Mouse (Mus musculus) layer of hippocampus, adult 2 months (tissue): ENCODE data around the gene Fhl3. TPM values are rescaled to one million over a fixed set of nuclear protein-coding genes. Genes with fewer than 3 reads are reported as not detected.
"Not testable (repeated sequence)": the region's sequence is repeated elsewhere in the genome, so short reads cannot be mapped to it uniquely, and the experiment has no call there.

Source experiments
- DNase-seq, 2 experiments: peaks; one replicate each; pipeline ENCODE4 v3.0.0; 2022; ENCODE audit warnings: low spot score in 2 of 2
- H3K27ac ChIP-seq: fragments of 200-600 bp; 2 replicates; pipeline ENCODE4 v1.8.1; 2022
- H3K4me3 ChIP-seq: fragments of 200-600 bp; 2 replicates; pipeline ENCODE4 v1.8.1; 2022; ENCODE audit warnings: mild to moderate bottlenecking
- CTCF ChIP-seq: fragments of 200-600 bp; conservative IDR thresholded peaks from 2 replicates; pipeline ENCODE4 v1.8.1; 2022; ENCODE audit warnings: antibody characterized with exemption, mild to moderate bottlenecking, moderate library complexity
- total RNA-seq, 2 experiments: library from RNA; stranded (reverse); gene quantifications; 2 replicates each; pipeline ENCODE4 v1.2.3; 2021

The Fhl3 gene
- total RNA-seq, 2 experiments from 2014 or later, result 1.4 to 1.5 TPM

GRCm38 (mm10) chr4:124708518-124709477, 8.3 kb downstream of the Fhl3 start:
- Histone ChIP-seq H3K4me3 (peak overlapping the region; percentile 38), H3K27ac (peak overlapping the region; percentile 72)
- DNase-seq, result peak; percentile 50 to 51
- peak; percentile 38 for TF ChIP-seq CTCF

GRCm38 (mm10) chr4:124709961-124710446, 9.5 kb downstream of the Fhl3 start:
- DNase-seq, result no peak
- peak overlapping the region; percentile 22; the same call in 1 of the 2 replicates for H3K4me3 ChIP-seq
- no peak for TF ChIP-seq CTCF
- H3K27ac ChIP-seq, result peak overlapping the region; percentile 61; the same call in 1 of the 2 replicates

- DNase-seq, result peak in 1 of 2 experiments; percentile 36
- no peak overlapping the region for H3K27ac ChIP-seq
Observed at GRCm38 (mm10) chr4:124710776-124711291, 10.3 kb downstream of the Fhl3 start.

DNA sequence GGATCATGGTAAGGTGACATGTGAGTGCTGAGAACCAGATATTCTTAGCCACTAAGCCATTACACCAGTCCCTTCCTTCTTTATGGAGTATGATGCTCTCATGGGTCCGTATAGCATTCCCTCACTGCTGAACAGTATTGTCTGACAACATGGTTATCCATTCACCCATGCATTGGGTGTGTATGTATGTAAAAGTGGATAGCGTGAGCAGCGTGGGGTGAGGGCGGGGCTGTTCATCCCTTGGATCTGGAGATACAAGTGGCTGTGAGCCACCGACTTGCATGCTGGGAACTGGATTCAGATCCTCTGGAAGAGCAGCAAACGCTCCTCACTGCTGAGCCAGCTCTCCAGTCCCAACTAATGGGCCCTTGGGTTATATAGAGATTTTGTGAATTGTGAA, 12.1 kb downstream of the Fhl3 start:
- Histone ChIP-seq H3K27ac (no peak overlapping the region), H3K4me3 (no peak overlapping the region)
- TF ChIP-seq CTCF, result no peak
- DNase-seq, result no peak

More at GRCm38 (mm10) chr4:124710776-124711291, 10.3 kb downstream of the Fhl3 start:
- no peak overlapping the region; the same call in 1 of the 2 replicates for H3K4me3 ChIP-seq
- peak; percentile 84 for TF ChIP-seq CTCF

- peak overlapping the region; percentile 83; the same call in 1 of the 2 replicates for H3K27ac ChIP-seq
- not testable (repeated sequence) for H3K4me3 ChIP-seq, DNase-seq
Observed at GRCm38 (mm10) chr4:124713850-124714249, 13.3 kb downstream of the Fhl3 start.

GRCm38 (mm10) chr4:124714545-124715481, 14.3 kb downstream of the Fhl3 start, which contains the start of gene Sf3a3:
Gene Sf3a3, plus strand, starts transcription at chr4:124714776.
- TF ChIP-seq CTCF, result peak; percentile 88
- Histone ChIP-seq H3K4me3 (peak within 1 kb of the TSS; percentile 94), H3K27ac (peak within 1 kb of the TSS; percentile 83)
- peak; percentile 95 to 96 for DNase-seq

DNA sequence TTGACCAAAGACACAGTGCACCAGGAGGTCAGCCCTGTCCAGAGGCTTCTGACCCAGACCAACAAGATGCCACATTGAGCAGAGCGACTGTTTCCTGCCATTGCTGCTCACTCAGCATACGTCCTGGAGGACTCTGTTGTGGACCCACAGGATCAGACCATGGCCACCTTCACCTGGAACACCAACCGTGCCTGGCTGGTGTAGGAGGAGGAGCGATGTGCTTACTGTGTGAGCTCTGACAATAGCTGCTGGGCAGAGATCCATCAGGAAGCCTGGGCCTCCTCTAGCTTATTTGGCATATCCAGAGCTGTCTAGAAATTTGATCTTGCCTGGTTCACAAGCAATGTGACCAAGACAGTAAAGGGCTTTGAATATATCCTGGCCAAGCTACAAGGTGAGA, 18.6 kb downstream of the Fhl3 start:
- Histone ChIP-seq H3K27ac (no peak overlapping the region), H3K4me3 (no peak overlapping the region)
- no peak for TF ChIP-seq CTCF
- no peak for DNase-seq

DNA sequence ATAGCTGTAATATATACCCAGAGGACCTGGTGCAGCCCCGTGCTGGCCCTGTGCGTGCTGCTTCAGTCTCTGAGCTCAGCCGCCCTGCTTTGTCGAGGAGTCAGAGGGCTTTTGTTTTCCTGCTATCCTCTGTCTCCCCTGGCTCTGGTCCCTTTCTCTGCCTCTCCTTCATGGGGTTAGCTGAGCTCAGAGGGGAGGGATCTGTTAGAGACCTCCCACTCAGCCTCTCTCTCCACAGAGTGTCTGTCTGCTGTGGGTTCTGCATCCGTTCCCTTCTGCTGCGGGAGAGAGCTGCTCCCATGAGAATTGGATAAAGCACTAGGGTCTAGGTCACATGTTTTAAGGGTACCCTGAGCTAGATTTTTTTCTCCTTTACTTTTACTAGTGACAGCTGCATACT, 25.6 kb downstream of the Fhl3 start:
- DNase-seq, result no peak
- no peak for TF ChIP-seq CTCF
- H3K27ac ChIP-seq, result no peak overlapping the region
- no peak overlapping the region for H3K4me3 ChIP-seq

GRCm38 (mm10) chr4:124736952-124737351, 36.5 kb downstream of the Fhl3 start:
- DNase-seq, result no peak
- no peak for TF ChIP-seq CTCF
- Histone ChIP-seq H3K4me3 (no peak overlapping the region), H3K27ac (peak overlapping the region; percentile 20; the same call in 1 of the 2 replicates)

GRCm38 (mm10) chr4:124737486-124737885, 37.0 kb downstream of the Fhl3 start:
- H3K27ac ChIP-seq, result peak overlapping the region; percentile 20; the same call in 1 of the 2 replicates
- H3K4me3 ChIP-seq, result no peak overlapping the region
- no peak for TF ChIP-seq CTCF
- DNase-seq, result no peak

- H3K27ac ChIP-seq, result no peak overlapping the region
- TF ChIP-seq CTCF, result peak; percentile 55
- no peak overlapping the region for H3K4me3 ChIP-seq
- DNase-seq, result no peak
Observed at GRCm38 (mm10) chr4:124738013-124738412, 37.5 kb downstream of the Fhl3 start.

- no peak for TF ChIP-seq CTCF
- no peak for DNase-seq
- H3K27ac ChIP-seq, result no peak overlapping the region
- no peak overlapping the region for H3K4me3 ChIP-seq
Observed at GRCm38 (mm10) chr4:124738783-124739182, 38.3 kb downstream of the Fhl3 start.
